Mouse (Mus musculus) hindbrain, postnatal 0 days (tissue): Measurements from ENCODE around the gene Hoxb6. TPM values are rescaled to one million over a fixed set of nuclear protein-coding genes. Genes with fewer than 3 reads are reported as not detected.

Source experiments
- ATAC-seq: fragments of 200-750 bp; cut with Nextera tagmentation; 2 replicates; pipeline ENCODE4 v1.8.0; 2017; ENCODE audit warnings: mild to moderate bottlenecking, moderate TSS enrichment, moderate library complexity
- DNase-seq: peaks from one replicate; pipeline ENCODE4 v3.0.0-alpha.2; 2015; ENCODE audit warnings: low spot score
- H3K27ac ChIP-seq: fragments of 300-500 bp; sonication (generic); 2 replicates; pipeline ENCODE4 v1.5.1; 2014; ENCODE audit warnings: mild to moderate bottlenecking
- H3K27me3 ChIP-seq: fragments of 300-500 bp; sonication (generic); 2 replicates; pipeline ENCODE4 v1.6.1; 2014; ENCODE audit warnings: low read length, mixed read lengths; ENCODE audit not compliant: insufficient read depth
- H3K36me3 ChIP-seq: fragments of 300-500 bp; sonication (generic); 2 replicates; pipeline ENCODE4 v1.6.1; 2014; ENCODE audit warnings: low read length, mixed read lengths; ENCODE audit not compliant: insufficient read depth
- H3K4me1 ChIP-seq: fragments of 300-500 bp; sonication (generic); 2 replicates; pipeline ENCODE4 v1.6.1; 2014; ENCODE audit warnings: antibody characterized with exemption, low read length, mixed read lengths; ENCODE audit not compliant: insufficient read depth
- H3K4me2 ChIP-seq: fragments of 300-500 bp; sonication (generic); 2 replicates; pipeline ENCODE4 v1.6.1; 2014; ENCODE audit warnings: low read depth, mild to moderate bottlenecking, low read length, moderate library complexity, mixed read lengths
- H3K4me3 ChIP-seq: fragments of 300-500 bp; sonication (generic); 2 replicates; pipeline ENCODE4 v1.5.1; 2014; ENCODE audit warnings: low read length
- H3K9ac ChIP-seq: fragments of 300-500 bp; sonication (generic); replicated peaks from 2 replicates; pipeline ENCODE4 v1.6.1; 2014; ENCODE audit warnings: mild to moderate bottlenecking, low read length, moderate library complexity, mixed read lengths
- H3K9me3 ChIP-seq: fragments of 300-500 bp; sonication (generic); 2 replicates; pipeline ENCODE4 v1.6.1; 2016; ENCODE audit warnings: low read length, mixed read lengths
- CTCF ChIP-seq: IDR thresholded peaks from 2 replicates; pipeline ENCODE4 v1.5.1; 2016; ENCODE audit warnings: antibody characterized with exemption, control low read depth, low read depth
- WGBS: fragments of 180-500 bp; shearing (Covaris S2); extraction: QIAGEN DNeasy Blood & Tissue Kit; methylation state at CpG from one replicate; pipeline ENCODE4 v1.1.7; 2014; 5-methylcytosine and 5-hydroxymethylcytosine counted together
- polyA plus RNA-seq: library from polyadenylated mRNA; unstranded; fragments of >200 nt; fragmentation: Nextera tagmentation; extraction: Ambion mirVana; gene quantifications from 2 replicates; pipeline ENCODE4 v1.2.1, GENCODE M21; 2015
- total RNA-seq: library from RNA; depleted of rRNA; stranded (reverse); fragments of >200 nt; gene quantifications from 2 replicates; pipeline ENCODE4 v1.2.3, GENCODE M21; 2014

Hoxb6 gene
- total and polyA plus RNA-seq, 2 experiments from 2014 or later, result 23.2 to 29.0 TPM

- H3K4me1 ChIP-seq, result no peaks in the 10 kb centered on the region; the same call in 1 of the 2 replicates
- H3K36me3 ChIP-seq, result no peaks in the 10 kb centered on the region
- H3K9ac ChIP-seq, result peak overlapping the region; percentile 43
- DNase-seq (no peak), ATAC-seq (no peak)
- H3K4me2 ChIP-seq, result peak overlapping the region; percentile 56
- H3K27ac ChIP-seq, result peak overlapping the region; percentile 85
- H3K9me3 ChIP-seq, result no peaks in the 10 kb centered on the region
- peaks cover 86% of the 10 kb centered on the region for H3K27me3 ChIP-seq
- no peak for TF ChIP-seq CTCF
- H3K4me3 ChIP-seq, result peak overlapping the region; percentile 29
- 4% methylated on average over 8 of the region's 8 CpGs for WGBS
These were observed 36.3 kb downstream of the Hoxb6 start for GRCm38 (mm10) chr11:96328605-96329004.

GRCm38 (mm10) chr11:96332105-96332504, 39.8 kb downstream of the Hoxb6 start:
- H3K27me3 ChIP-seq, result peaks cover 83% of the 10 kb centered on the region
- peak overlapping the region; percentile 80 for H3K27ac ChIP-seq
- H3K4me3 ChIP-seq, result peak overlapping the region; percentile 32
- DNase-seq, result no peak
- no peak for TF ChIP-seq CTCF
- ATAC-seq, result no peak
- peak overlapping the region; percentile 56 for H3K4me2 ChIP-seq
- peak overlapping the region; percentile 54 for H3K9ac ChIP-seq
- H3K4me1 ChIP-seq, result no peaks in the 10 kb centered on the region; the same call in 1 of the 2 replicates
- no peaks in the 10 kb centered on the region for H3K36me3 ChIP-seq
- H3K9me3 ChIP-seq, result no peaks in the 10 kb centered on the region
- 5% methylated on average over 8 of the region's 8 CpGs for WGBS

DNA sequence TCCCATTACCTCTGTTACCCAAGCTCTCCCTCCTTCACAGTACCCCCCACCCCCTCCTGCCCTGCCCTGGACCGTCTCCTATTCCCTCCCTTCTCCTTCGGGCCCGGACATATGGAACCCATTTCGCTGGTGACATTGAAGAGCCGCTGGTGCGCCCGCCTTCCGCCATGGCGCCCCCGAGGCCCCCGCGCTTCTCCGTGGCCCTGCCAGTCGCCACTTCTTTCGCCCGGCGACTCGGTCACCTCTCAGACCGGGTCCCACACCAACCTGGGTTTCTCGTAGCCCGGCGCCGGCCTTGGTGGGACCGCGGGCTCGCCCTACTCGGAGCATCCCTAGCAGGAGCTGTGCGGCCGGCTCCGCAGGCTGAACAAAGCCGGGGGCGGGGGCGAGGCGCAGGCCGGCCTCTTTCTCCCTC, 40.3 kb downstream of the Hoxb6 start:
- no peaks in the 10 kb centered on the region; the same call in 1 of the 2 replicates for H3K4me1 ChIP-seq
- H3K9me3 ChIP-seq, result no peaks in the 10 kb centered on the region
- H3K9ac ChIP-seq, result peak overlapping the region; percentile 54
- H3K4me2 ChIP-seq, result peak overlapping the region; percentile 56
- H3K27me3 ChIP-seq, result peaks cover 83% of the 10 kb centered on the region
- WGBS, result under 1% methylated on average over 32 of the region's 35 CpGs
- no peak for ATAC-seq
- peak overlapping the region; percentile 80 for H3K27ac ChIP-seq
- H3K36me3 ChIP-seq, result no peaks in the 10 kb centered on the region
- no peak for TF ChIP-seq CTCF
- no peak for DNase-seq
- peak overlapping the region; percentile 32 for H3K4me3 ChIP-seq

DNA sequence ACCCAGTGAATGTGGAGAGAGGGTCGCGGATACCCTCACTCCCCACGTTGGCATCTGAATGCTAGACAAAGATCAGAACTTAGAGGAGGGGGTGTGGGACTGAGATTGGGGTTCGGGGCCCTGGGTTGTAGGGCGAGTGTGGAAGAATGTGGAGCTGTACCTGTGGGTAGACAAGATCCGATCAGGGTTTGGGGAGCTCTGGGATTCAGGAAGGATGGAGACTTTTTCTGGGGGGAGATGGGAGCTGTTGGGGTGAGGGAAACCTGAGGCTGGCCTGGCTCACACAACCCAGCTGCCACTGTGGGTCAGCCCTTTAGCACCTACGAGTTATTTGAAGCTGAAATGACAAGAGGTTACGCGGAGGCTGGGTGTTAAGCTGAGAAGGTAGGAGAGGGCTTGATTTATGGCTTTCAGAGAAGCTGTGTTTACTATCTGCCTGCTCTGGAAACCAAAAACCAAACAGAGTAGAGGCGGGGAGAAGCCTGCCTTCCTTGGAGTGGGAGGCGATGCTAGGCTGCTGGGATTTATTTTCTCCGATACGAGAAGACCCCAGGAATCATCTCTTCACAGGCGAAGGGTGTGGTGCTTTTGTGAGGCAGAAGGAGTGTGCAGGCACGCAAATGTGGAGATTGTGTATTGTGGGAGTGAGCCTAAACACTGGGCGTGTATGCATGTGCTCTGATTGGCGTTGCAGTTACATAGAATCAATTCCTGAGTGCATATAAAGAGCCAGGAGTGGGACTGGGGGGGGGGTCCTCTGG, 41.1 kb downstream of the Hoxb6 start:
- H3K9me3 ChIP-seq, result no peaks in the 10 kb centered on the region
- H3K9ac ChIP-seq, result peak overlapping the region; percentile 54
- no peak for TF ChIP-seq CTCF
- H3K4me3 ChIP-seq, result peak overlapping the region; percentile 32
- ATAC-seq (no peak), DNase-seq (no peak)
- H3K4me2 ChIP-seq, result peak overlapping the region; percentile 56
- H3K27me3 ChIP-seq, result peaks cover 82% of the 10 kb centered on the region
- peak overlapping the region; percentile 80 for H3K27ac ChIP-seq
- no peaks in the 10 kb centered on the region for H3K36me3 ChIP-seq
- 8% methylated on average over 17 of the region's 17 CpGs for WGBS
- H3K4me1 ChIP-seq, result no peaks in the 10 kb centered on the region; the same call in 1 of the 2 replicates

DNA sequence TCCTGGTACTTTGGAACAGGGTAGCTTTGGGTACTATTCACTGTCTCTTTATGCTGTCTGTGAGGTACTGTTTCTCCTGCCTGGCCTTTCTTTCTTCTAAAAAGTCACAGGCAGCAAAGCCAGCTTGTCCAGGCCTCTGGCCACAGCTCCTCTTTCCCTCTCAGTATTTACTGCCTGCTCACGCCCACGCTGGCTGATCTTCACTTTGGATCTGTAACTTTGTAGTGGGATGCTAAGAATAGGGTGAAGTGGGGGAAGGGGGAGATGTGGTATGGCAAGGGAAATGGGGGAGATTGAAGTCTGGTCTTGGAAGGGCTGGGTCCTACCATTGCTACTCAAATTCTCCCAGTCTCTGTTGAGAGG, 41.7 kb downstream of the Hoxb6 start:
- 6% methylated on average over 2 of the region's 2 CpGs for WGBS

DNA sequence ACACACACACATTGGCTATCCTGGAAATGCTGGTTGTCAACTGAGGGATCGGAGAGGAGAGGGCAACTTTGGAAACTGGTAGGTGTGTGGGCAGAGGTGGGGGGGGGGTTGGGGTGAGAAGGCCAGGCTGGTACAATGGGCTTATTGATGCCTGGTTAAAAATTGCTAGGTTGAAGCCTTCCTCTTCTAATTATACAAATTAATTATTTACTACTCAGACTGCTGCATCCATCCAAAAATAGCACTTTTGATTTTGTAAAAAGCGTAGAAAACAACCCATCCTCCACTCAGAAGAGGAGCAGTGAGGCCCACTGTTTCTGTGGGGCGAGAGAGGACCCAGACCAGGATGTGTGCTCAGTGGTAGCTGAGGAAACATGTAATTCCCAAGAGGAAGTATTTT, 42.7 kb downstream of the Hoxb6 start:
- TF ChIP-seq CTCF, result no peak
- no peak overlapping the region for H3K9ac ChIP-seq
- peak overlapping the region; percentile 56 for H3K4me2 ChIP-seq
- no peaks in the 10 kb centered on the region for H3K9me3 ChIP-seq
- DNase-seq (no peak), ATAC-seq (no peak)
- H3K4me1 ChIP-seq, result no peaks in the 10 kb centered on the region; the same call in 1 of the 2 replicates
- no peak overlapping the region for H3K27ac ChIP-seq
- 27% methylated on average over 3 of the region's 3 CpGs for WGBS
- H3K4me3 ChIP-seq, result no peak overlapping the region
- no peaks in the 10 kb centered on the region for H3K36me3 ChIP-seq
- peaks cover 85% of the 10 kb centered on the region for H3K27me3 ChIP-seq

More for the DNA sequence above, 41.7 kb downstream of the Hoxb6 start:
- TF ChIP-seq CTCF, result no peak
- DNase-seq (no peak), ATAC-seq (no peak)
- Histone ChIP-seq H3K27ac (peak overlapping the region; percentile 80), H3K4me2 (peak overlapping the region; percentile 56), H3K4me1 (no peaks in the 10 kb centered on the region; the same call in 1 of the 2 replicates), H3K36me3 (no peaks in the 10 kb centered on the region), H3K9me3 (no peaks in the 10 kb centered on the region), H3K27me3 (peaks cover 85% of the 10 kb centered on the region), H3K4me3 (0 out of 2 replicates have a peak overlapping the region, but pooled peaks have one; percentile 2), H3K9ac (peak overlapping the region; percentile 54; the same call in 1 of the 2 replicates)

DNA sequence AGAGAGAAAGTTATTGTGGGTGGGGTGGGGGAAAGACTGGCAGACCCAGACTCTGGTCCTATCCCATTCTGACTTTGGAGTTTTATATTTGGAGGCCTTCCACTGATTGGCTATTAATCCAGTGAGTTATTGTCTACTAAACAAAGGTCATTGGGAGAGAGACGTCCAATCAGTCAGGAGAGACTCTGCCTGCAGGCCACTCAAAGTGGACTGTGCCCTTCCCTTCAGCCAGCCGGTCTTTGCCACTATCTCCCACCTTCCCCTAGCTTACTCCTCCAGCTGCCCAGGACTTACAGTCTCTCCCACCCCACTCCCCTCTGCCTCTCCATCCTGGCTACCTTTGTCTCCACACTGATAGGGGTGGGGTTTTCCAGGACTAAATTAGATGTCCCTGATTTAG, 44.3 kb downstream of the Hoxb6 start:
- Histone ChIP-seq H3K4me2 (peak overlapping the region; percentile 58; the same call in 1 of the 2 replicates), H3K27me3 (peaks cover 75% of the 10 kb centered on the region)
- WGBS, result 4% methylated on average over 2 of the region's 2 CpGs

More for the DNA sequence above, 44.3 kb downstream of the Hoxb6 start:
- Histone ChIP-seq H3K36me3 (no peaks in the 10 kb centered on the region), H3K27ac (peak overlapping the region; percentile 45; the same call in 1 of the 2 replicates), H3K4me1 (no peaks in the 10 kb centered on the region; the same call in 1 of the 2 replicates), H3K4me3 (no peak overlapping the region), H3K9ac (no peak overlapping the region), H3K9me3 (no peaks in the 10 kb centered on the region)
- no peak for TF ChIP-seq CTCF
- ATAC-seq (no peak), DNase-seq (no peak)
